Mouse (Mus musculus): ENCODE measurements around the gene Olfr1410. TPM values are rescaled to one million over a fixed set of nuclear protein-coding genes. Genes with fewer than 3 reads are reported as not detected.

Gene Olfr1410
- polyA plus RNA-seq (2012): not detected in 2 replicates

GRCm38 (mm10) chr1:92605482-92605881, at the start of gene Olfr1410:
Gene Olfr1410, plus strand, starts transcription at chr1:92605782.
- TF ChIP-seq GATA1 (IDR thresholded peaks at IDR 0.05; ENCODE audit: low read length): no peak

- TF ChIP-seq GATA1 (IDR thresholded peaks at IDR 0.05; ENCODE audit: low read length): no peak
Measured at GRCm38 (mm10) chr1:92571022-92571421, 34.6 kb upstream of the Olfr1410 start, which contains the start of gene Olfr1413. Gene Olfr1413, plus strand, starts transcription at chr1:92571322.

DNA sequence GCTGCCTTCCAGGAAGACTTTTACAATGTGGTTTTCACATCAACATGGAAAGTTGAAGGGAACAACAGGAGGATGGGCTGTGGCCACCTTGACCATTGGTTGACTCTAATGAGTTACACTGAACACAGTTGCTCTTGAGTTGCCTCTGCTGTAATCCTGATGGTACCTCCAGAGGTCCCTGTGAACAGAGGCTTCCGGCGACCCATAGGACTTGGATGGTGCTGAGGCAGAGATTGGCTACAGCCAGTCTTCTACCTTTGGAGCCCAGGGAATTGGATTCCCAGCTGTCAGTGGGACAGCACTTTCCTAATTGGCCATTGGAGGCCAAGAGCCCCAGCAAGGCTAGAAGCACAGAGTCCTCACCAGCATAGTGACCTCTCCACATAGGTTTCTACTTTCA, 20.1 kb upstream of the Olfr1410 start, which contains the start of gene Olfr1412:
Gene Olfr1412 (plus strand): TSS at position 301 of the 400 bp plus-strand sequence.
- TF ChIP-seq GATA1 (IDR thresholded peaks at IDR 0.05; ENCODE audit: low read length): no peak

GRCm38 (mm10) chr1:92594111-92594510, 11.5 kb upstream of the Olfr1410 start, which contains the start of gene Olfr1411:
Gene Olfr1411, plus strand, starts transcription at chr1:92594411.
- TF ChIP-seq GATA1 (IDR thresholded peaks at IDR 0.05; ENCODE audit: low read length): no peak

GRCm38 (mm10) chr1:92596019-92596418, 9.6 kb upstream of the Olfr1410 start:
- no peak for TF ChIP-seq GATA1 (IDR thresholded peaks at IDR 0.05; ENCODE audit: low read length)

- no peak for TF ChIP-seq GATA1 (IDR thresholded peaks at IDR 0.05; ENCODE audit: low read length)
Measured at GRCm38 (mm10) chr1:92607711-92608110, 2.1 kb downstream of the Olfr1410 start.

GRCm38 (mm10) chr1:92611008-92611407, 5.4 kb downstream of the Olfr1410 start:
- no peak for TF ChIP-seq GATA1 (IDR thresholded peaks at IDR 0.05; ENCODE audit: low read length)

DNA sequence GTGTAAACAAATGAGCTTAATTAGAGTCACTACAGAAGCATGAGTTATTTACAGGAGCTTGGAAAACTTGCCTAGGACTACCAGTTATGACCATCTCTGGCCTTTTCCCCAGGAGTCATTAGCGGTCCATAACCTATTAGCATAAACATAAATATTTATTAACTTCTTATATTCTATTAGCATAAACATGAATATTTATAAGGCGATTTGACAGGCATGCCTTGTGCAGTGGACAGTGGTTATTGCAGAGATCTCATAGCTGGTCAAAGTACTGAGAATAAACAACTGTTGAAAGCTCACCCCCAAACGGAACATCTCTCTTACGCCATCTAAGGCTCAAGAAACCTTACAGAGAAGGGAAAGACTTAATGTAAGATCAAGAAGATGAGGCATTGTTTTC, 7.6 kb downstream of the Olfr1410 start:
- no peak for TF ChIP-seq GATA1 (IDR thresholded peaks at IDR 0.05; ENCODE audit: low read length)

DNA sequence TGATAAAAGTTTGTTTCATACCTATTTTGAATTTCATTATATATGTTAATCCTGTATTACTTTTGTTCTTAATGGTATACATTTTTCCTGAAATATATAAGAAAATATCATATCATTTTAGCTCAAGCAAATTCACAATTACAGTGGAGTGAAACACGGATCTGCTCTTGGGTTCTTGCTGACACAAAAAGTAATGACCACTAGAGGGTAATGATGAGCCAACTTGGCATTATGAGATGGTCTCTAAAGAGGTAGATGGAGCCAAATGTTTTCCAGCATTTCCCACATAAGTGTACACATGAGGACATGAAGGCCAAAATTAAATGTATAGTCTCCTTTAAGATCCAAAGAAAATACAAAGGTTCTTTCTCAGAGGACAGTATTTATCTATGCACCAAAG, 8.9 kb downstream of the Olfr1410 start:
- no peak for TF ChIP-seq GATA1 (IDR thresholded peaks at IDR 0.05; ENCODE audit: low read length)

DNA sequence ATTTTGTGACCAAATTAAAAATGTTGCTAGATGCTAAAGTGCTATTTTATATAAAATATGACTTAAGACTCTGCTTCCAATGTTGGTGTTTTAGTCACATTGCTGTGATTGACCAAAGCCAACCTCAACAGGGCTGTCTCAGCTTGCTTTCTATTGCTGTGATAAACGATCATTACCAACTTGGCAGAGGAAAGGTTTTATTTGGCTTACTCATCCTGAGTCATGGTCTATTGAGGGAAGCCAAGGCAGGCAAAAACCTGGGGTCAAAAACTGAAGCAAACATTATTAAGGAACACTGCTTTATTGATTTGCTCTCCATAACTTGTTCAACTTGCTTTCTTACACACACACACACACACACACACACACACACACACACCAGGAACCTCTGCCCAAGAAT, 10.5 kb downstream of the Olfr1410 start:
- no peak for TF ChIP-seq GATA1 (IDR thresholded peaks at IDR 0.05; ENCODE audit: low read length)

- no peak for TF ChIP-seq GATA1 (IDR thresholded peaks at IDR 0.05; ENCODE audit: low read length)
Measured at GRCm38 (mm10) chr1:92617488-92617887, 11.9 kb downstream of the Olfr1410 start, which contains the start of gene Olfr12. Gene Olfr12, plus strand, starts transcription at chr1:92617788.

- TF ChIP-seq GATA1 (IDR thresholded peaks at IDR 0.05; ENCODE audit: low read length): no peak
Measured at GRCm38 (mm10) chr1:92618360-92618759, 12.8 kb downstream of the Olfr1410 start.

GRCm38 (mm10) chr1:92628227-92628626, 22.6 kb downstream of the Olfr1410 start:
- no peak for TF ChIP-seq GATA1 (IDR thresholded peaks at IDR 0.05; ENCODE audit: low read length)

GRCm38 (mm10) chr1:92632196-92632595, 26.6 kb downstream of the Olfr1410 start:
- TF ChIP-seq GATA1 (IDR thresholded peaks at IDR 0.05; ENCODE audit: low read length): no peak

- no peak for TF ChIP-seq GATA1 (IDR thresholded peaks at IDR 0.05; ENCODE audit: low read length)
Measured at GRCm38 (mm10) chr1:92632948-92633347, 27.4 kb downstream of the Olfr1410 start.

GRCm38 (mm10) chr1:92633726-92634125, 28.1 kb downstream of the Olfr1410 start:
- TF ChIP-seq GATA1 (IDR thresholded peaks at IDR 0.05; ENCODE audit: low read length): no peak

DNA sequence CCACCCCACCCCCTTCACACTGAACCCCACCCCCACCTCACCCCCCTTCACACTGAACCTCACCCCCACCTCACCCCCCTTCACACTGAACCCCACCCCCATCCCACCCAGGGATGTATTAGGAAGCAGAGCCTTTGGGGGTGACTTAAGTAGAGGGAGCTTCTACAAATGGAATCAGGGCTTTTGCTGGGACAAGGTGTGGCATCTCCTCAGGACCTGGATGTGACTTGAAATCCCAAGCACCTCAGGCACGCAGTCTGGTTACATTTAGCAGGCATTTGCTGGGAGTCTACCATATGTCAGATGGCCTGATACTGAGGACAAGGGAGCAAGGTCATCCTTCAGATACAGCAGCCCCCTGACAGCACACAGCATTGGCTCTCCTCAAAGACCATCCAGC, 29.0 kb downstream of the Olfr1410 start:
- no peak for TF ChIP-seq GATA1 (IDR thresholded peaks at IDR 0.05; ENCODE audit: low read length)

Data from G1E-ER4 (cell line).